Mouse (Mus musculus): ENCODE measurements around the gene Sptbn4. TPM values are rescaled to one million over a fixed set of nuclear protein-coding genes. Genes with fewer than 3 reads are reported as not detected.

Sptbn4 gene
- polyA plus RNA-seq, 1 experiment from 2014 or later: 0.37 TPM

- Histone ChIP-seq H3K27ac (no peak overlapping the region), H3K27me3 (ENCODE audit: poor library complexity, severe bottlenecking) (peaks cover 5% of the 10 kb centered on the region; the same call in 1 of the 2 replicates), H3K4me3 (no peak overlapping the region), H3K36me3 (replicated peaks) (no peaks in the 10 kb centered on the region), H3K4me1 (peaks cover 42% of the 10 kb centered on the region), H3K9me3 (no peaks in the 10 kb centered on the region)
- no peak for DNase-seq (ENCODE audit: extremely low spot score, low spot score)
- WGBS: 79% methylated on average over 4 of the region's 4 CpGs
Observed at GRCm38 (mm10) chr7:27483860-27484259, 36.4 kb upstream of the Sptbn4 start.

GRCm38 (mm10) chr7:27481627-27481969 lies 34.1 kb upstream of the Sptbn4 start:
- WGBS: 0% methylated on average over 8 of the region's 12 CpGs
- peak; percentile 79 for DNase-seq (ENCODE audit: extremely low spot score, low spot score)
- peaks cover 4% of the 10 kb centered on the region; the same call in 1 of the 2 replicates for H3K27me3 ChIP-seq (ENCODE audit: poor library complexity, severe bottlenecking)
- H3K27ac ChIP-seq: peak overlapping the region; percentile 85
- H3K4me1 ChIP-seq: peaks cover 27% of the 10 kb centered on the region
- H3K9me3 ChIP-seq: no peaks in the 10 kb centered on the region
- peaks cover 15% of the 10 kb centered on the region for H3K36me3 ChIP-seq (replicated peaks)
- peak overlapping the region; percentile 49 for H3K4me3 ChIP-seq

GRCm38 (mm10) chr7:27480927-27481626 lies 33.6 kb upstream of the Sptbn4 start:
- Histone ChIP-seq H3K27me3 (ENCODE audit: poor library complexity, severe bottlenecking) (peaks cover 4% of the 10 kb centered on the region; the same call in 1 of the 2 replicates), H3K4me3 (peak overlapping the region; percentile 49), H3K4me1 (peaks cover 22% of the 10 kb centered on the region), H3K36me3 (replicated peaks) (peaks cover 20% of the 10 kb centered on the region), H3K9me3 (no peaks in the 10 kb centered on the region), H3K27ac (peak overlapping the region; percentile 85)
- 11% methylated on average over 11 of the region's 11 CpGs for WGBS
- DNase-seq (ENCODE audit: extremely low spot score, low spot score): no peak

GRCm38 (mm10) chr7:27480506-27480905 lies 33.0 kb upstream of the Sptbn4 start:
- Histone ChIP-seq H3K9me3 (no peaks in the 10 kb centered on the region), H3K27me3 (ENCODE audit: poor library complexity, severe bottlenecking) (peaks cover 3% of the 10 kb centered on the region; the same call in 1 of the 2 replicates), H3K4me1 (peaks cover 22% of the 10 kb centered on the region), H3K36me3 (replicated peaks) (peaks cover 25% of the 10 kb centered on the region), H3K4me3 (peak overlapping the region; percentile 49; the same call in 1 of the 2 replicates), H3K27ac (peak overlapping the region; percentile 85)
- no peak for DNase-seq (ENCODE audit: extremely low spot score, low spot score)
- WGBS: 68% methylated on average over 3 of the region's 3 CpGs

GRCm38 (mm10) chr7:27479750-27480149 lies 32.3 kb upstream of the Sptbn4 start:
- 75% methylated on average over 1 of the region's 1 CpGs for WGBS
- no peak overlapping the region for H3K4me3 ChIP-seq
- H3K9me3 ChIP-seq: no peaks in the 10 kb centered on the region
- H3K36me3 ChIP-seq (replicated peaks): peaks cover 25% of the 10 kb centered on the region
- H3K27ac ChIP-seq: no peak overlapping the region
- DNase-seq (ENCODE audit: extremely low spot score, low spot score): no peak
- no peaks in the 10 kb centered on the region for H3K27me3 ChIP-seq (ENCODE audit: poor library complexity, severe bottlenecking)
- peaks cover 30% of the 10 kb centered on the region for H3K4me1 ChIP-seq

- no peak overlapping the region for H3K27ac ChIP-seq
- DNase-seq (ENCODE audit: extremely low spot score, low spot score): no peak
- WGBS: 83% methylated on average over 7 of the region's 7 CpGs
- H3K4me1 ChIP-seq: peaks cover 32% of the 10 kb centered on the region
- no peak overlapping the region for H3K4me3 ChIP-seq
- H3K9me3 ChIP-seq: no peaks in the 10 kb centered on the region
- H3K36me3 ChIP-seq (replicated peaks): peaks cover 25% of the 10 kb centered on the region
- H3K27me3 ChIP-seq (ENCODE audit: poor library complexity, severe bottlenecking): no peaks in the 10 kb centered on the region
Observed at GRCm38 (mm10) chr7:27478561-27478960, 31.1 kb upstream of the Sptbn4 start.

GRCm38 (mm10) chr7:27476098-27476635 lies 28.7 kb upstream of the Sptbn4 start:
- Histone ChIP-seq H3K27ac (no peak overlapping the region), H3K36me3 (replicated peaks) (peaks cover 25% of the 10 kb centered on the region), H3K27me3 (ENCODE audit: poor library complexity, severe bottlenecking) (no peaks in the 10 kb centered on the region), H3K9me3 (no peaks in the 10 kb centered on the region), H3K4me3 (no peak overlapping the region), H3K4me1 (peaks cover 26% of the 10 kb centered on the region)
- DNase-seq (ENCODE audit: extremely low spot score, low spot score): no peak
- WGBS: 94% methylated on average over 14 of the region's 14 CpGs

- H3K4me3 ChIP-seq: 0 out of 2 replicates have a peak overlapping the region, but pooled peaks have one; percentile 80
- peaks cover 20% of the 10 kb centered on the region for H3K4me1 ChIP-seq
- peaks cover 25% of the 10 kb centered on the region for H3K36me3 ChIP-seq (replicated peaks)
- no peak overlapping the region for H3K27ac ChIP-seq
- DNase-seq (ENCODE audit: extremely low spot score, low spot score): no peak
- H3K27me3 ChIP-seq (ENCODE audit: poor library complexity, severe bottlenecking): no peaks in the 10 kb centered on the region
- no peaks in the 10 kb centered on the region for H3K9me3 ChIP-seq
- WGBS: 96% methylated on average over 2 of the region's 2 CpGs
Observed at GRCm38 (mm10) chr7:27475596-27475995, 28.1 kb upstream of the Sptbn4 start.

- H3K9me3 ChIP-seq: no peaks in the 10 kb centered on the region
- no peaks in the 10 kb centered on the region for H3K27me3 ChIP-seq (ENCODE audit: poor library complexity, severe bottlenecking)
- H3K4me3 ChIP-seq: peak overlapping the region; percentile 80
- peaks cover 25% of the 10 kb centered on the region for H3K36me3 ChIP-seq (replicated peaks)
- peak overlapping the region; percentile 90 for H3K27ac ChIP-seq
- peak; percentile 96 for DNase-seq (ENCODE audit: extremely low spot score, low spot score)
- peaks cover 18% of the 10 kb centered on the region for H3K4me1 ChIP-seq
- under 1% methylated on average over 23 of the region's 23 CpGs for WGBS
Observed at GRCm38 (mm10) chr7:27474490-27474954, 27.0 kb upstream of the Sptbn4 start.

GRCm38 (mm10) chr7:27473835-27474489 lies 26.5 kb upstream of the Sptbn4 start:
- WGBS: under 1% methylated on average over 34 of the region's 34 CpGs

GRCm38 (mm10) chr7:27473156-27473834 lies 25.8 kb upstream of the Sptbn4 start, which contains the start of gene Sertad3:
TSS of gene Sertad3 (plus strand) at chr7:27473768.
- Histone ChIP-seq H3K4me3 (peak within 1 kb of the TSS; percentile 80), H3K36me3 (replicated peaks) (peaks cover 25% of the 10 kb centered on the region), H3K4me1 (peaks cover 18% of the 10 kb centered on the region), H3K27me3 (ENCODE audit: poor library complexity, severe bottlenecking) (no peaks in the 10 kb centered on the region), H3K27ac (peak within 1 kb of the TSS; percentile 90), H3K9me3 (no peaks in the 10 kb centered on the region)
- under 1% methylated on average over 36 of the region's 36 CpGs for WGBS
- DNase-seq (ENCODE audit: extremely low spot score, low spot score): peak; percentile 99

More at GRCm38 (mm10) chr7:27473835-27474489, 26.5 kb upstream of the Sptbn4 start:
- Histone ChIP-seq H3K27me3 (ENCODE audit: poor library complexity, severe bottlenecking) (no peaks in the 10 kb centered on the region), H3K4me3 (peak overlapping the region; percentile 80), H3K27ac (peak overlapping the region; percentile 90), H3K9me3 (no peaks in the 10 kb centered on the region), H3K36me3 (replicated peaks) (peaks cover 25% of the 10 kb centered on the region), H3K4me1 (peaks cover 18% of the 10 kb centered on the region)
- DNase-seq (ENCODE audit: extremely low spot score, low spot score): no peak

- peak overlapping the region; percentile 90 for H3K27ac ChIP-seq
- WGBS: 42% methylated on average over 7 of the region's 7 CpGs
Observed at GRCm38 (mm10) chr7:27472596-27472995, 25.1 kb upstream of the Sptbn4 start.

More at GRCm38 (mm10) chr7:27472596-27472995, 25.1 kb upstream of the Sptbn4 start:
- no peak for DNase-seq (ENCODE audit: extremely low spot score, low spot score)
- Histone ChIP-seq H3K36me3 (replicated peaks) (peaks cover 19% of the 10 kb centered on the region), H3K27me3 (ENCODE audit: poor library complexity, severe bottlenecking) (no peaks in the 10 kb centered on the region), H3K4me3 (peak overlapping the region; percentile 80), H3K9me3 (no peaks in the 10 kb centered on the region), H3K4me1 (peaks cover 21% of the 10 kb centered on the region)

Data from forebrain, embryonic 10.5 days (tissue).